Mouse (Mus musculus) hindbrain, embryonic 12.5 days (tissue): ENCODE measurements around the gene Cct3. TPM values are rescaled to one million over a fixed set of nuclear protein-coding genes. Genes with fewer than 3 reads are reported as not detected.
A peak's percentile ranks its signal among the peaks of the same experiment; 100 is the strongest.
"Not testable (repeated sequence)": the region's sequence is repeated elsewhere in the genome, so short reads cannot be mapped to it uniquely, and the experiment has no call there.

ENCODE experiments used
- ATAC-seq: fragments of 200-750 bp; cut with Nextera tagmentation; 2 replicates; pipeline ENCODE4 v1.8.0; 2017; ENCODE audit warnings: moderate TSS enrichment; ENCODE audit not compliant: low FRiP score
- H3K27ac ChIP-seq: fragments of 300-500 bp; sonication (generic); 2 replicates; pipeline ENCODE4 v1.5.1; 2016; ENCODE audit warnings: mild to moderate bottlenecking
- H3K27me3 ChIP-seq: fragments of 300-500 bp; sonication (generic); 2 replicates; pipeline ENCODE4 v1.6.1; 2016; ENCODE audit warnings: mild to moderate bottlenecking
- H3K36me3 ChIP-seq: fragments of 300-500 bp; sonication (generic); 2 replicates; pipeline ENCODE4 v1.6.1; 2016; ENCODE audit warnings: mild to moderate bottlenecking
- H3K4me1 ChIP-seq: fragments of 300-500 bp; sonication (generic); 2 replicates; pipeline ENCODE4 v1.6.1; 2016
- H3K4me2 ChIP-seq: fragments of 300-500 bp; sonication (generic); replicated peaks from 2 replicates; pipeline ENCODE4 v1.6.1; 2016; ENCODE audit warnings: mild to moderate bottlenecking
- H3K4me3 ChIP-seq: fragments of 300-500 bp; sonication (generic); 2 replicates; pipeline ENCODE4 v1.5.1; 2016; ENCODE audit warnings: mild to moderate bottlenecking
- H3K9ac ChIP-seq: fragments of 300-500 bp; sonication (generic); 2 replicates; pipeline ENCODE4 v1.6.1; 2016; ENCODE audit warnings: mild to moderate bottlenecking, moderate library complexity
- H3K9me3 ChIP-seq: fragments of 300-500 bp; sonication (generic); replicated peaks from 2 replicates; pipeline ENCODE4 v1.6.1; 2016; ENCODE audit warnings: mild to moderate bottlenecking
- WGBS: fragments of 180-500 bp; shearing (Covaris S2); methylation state at CpG from one replicate; pipeline ENCODE4 v1.1.7; 2016; 5-methylcytosine and 5-hydroxymethylcytosine counted together
- polyA plus RNA-seq: library from polyadenylated mRNA; unstranded; fragments of >200 nt; fragmentation: Nextera tagmentation; extraction: Ambion mirVana; gene quantifications from 2 replicates; pipeline ENCODE4 v1.2.1, GENCODE M21; 2016

Cct3 gene
- polyA plus RNA-seq, 1 experiment from 2014 or later: 555 TPM

DNA sequence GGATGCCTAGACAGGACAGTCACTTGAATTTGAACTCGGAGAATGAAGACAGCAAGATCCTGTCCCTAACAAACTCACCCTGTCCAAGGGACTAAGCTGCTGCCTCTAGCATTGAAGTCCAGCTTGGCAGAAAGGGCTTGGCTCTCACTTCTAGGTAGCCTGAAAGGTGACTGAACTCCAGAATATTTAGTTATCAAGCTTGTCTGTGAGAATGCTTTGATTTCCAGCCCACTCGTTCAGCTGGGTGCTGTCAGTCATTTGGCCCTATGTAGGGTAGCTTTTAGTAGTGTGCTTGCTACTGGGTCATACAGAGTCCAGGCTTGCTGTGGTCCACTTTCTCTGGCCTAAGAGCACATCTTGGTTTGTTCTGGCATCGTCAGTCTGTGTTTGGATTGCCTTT lies 42.1 kb downstream of the Cct3 start:
- Histone ChIP-seq H3K4me1 (peaks cover 29% of the 10 kb centered on the region), H3K4me3 (no peak overlapping the region), H3K9ac (no peak overlapping the region), H3K36me3 (peaks cover 19% of the 10 kb centered on the region), H3K9me3 (no peaks in the 10 kb centered on the region), H3K27ac (no peak overlapping the region), H3K27me3 (no peaks in the 10 kb centered on the region), H3K4me2 (no peak overlapping the region)
- no peak for ATAC-seq
- 80% methylated on average over 3 of the region's 3 CpGs for WGBS

DNA sequence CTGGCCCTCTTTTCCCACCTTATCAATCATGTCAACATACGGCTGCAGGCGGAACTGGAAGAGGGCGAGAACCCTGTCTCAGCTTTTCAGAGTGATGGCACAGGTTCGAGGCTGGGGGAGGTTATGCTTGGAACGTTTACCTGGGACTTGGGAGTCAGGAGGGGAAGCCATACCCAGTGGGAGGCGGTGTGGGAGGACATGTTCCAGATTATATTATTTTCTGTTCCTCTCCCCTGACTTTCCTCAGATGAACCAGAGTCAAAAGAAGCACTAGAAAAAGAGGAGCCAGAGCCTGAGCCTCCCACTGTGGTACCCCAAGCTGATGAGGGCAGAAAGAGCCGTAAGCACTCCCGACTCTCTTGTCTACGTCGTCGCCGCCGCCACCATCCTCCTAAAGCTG lies 53.8 kb downstream of the Cct3 start:
- peaks cover 98% of the 10 kb centered on the region for H3K36me3 ChIP-seq
- no peak overlapping the region for H3K27ac ChIP-seq
- H3K9ac ChIP-seq: no peak overlapping the region
- no peak overlapping the region for H3K4me2 ChIP-seq
- 91% methylated on average over 13 of the region's 13 CpGs for WGBS
- ATAC-seq: no peak
- H3K27me3 ChIP-seq: no peaks in the 10 kb centered on the region
- no peak overlapping the region for H3K4me3 ChIP-seq
- H3K9me3 ChIP-seq: no peaks in the 10 kb centered on the region
- H3K4me1 ChIP-seq: no peaks in the 10 kb centered on the region

DNA sequence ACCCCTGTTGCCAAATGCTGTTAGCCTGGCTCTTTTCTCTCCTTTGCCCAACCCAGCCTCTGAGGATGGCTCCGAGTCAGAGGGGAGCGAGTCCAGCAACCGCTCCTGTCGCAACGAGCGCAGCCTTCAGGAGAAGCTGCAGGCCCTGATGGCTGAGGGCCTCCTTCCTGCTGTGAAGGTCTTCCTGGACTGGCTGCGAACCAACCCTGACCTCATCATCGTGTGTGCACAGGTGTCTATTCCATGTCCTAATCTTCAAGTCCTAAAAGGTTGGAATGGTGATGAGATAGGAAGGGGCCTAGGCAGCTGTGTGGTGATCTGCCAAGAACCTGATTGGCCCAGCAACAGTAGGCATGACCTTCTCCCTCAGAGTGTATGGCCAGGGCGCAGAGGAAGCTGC lies 56.0 kb downstream of the Cct3 start:
- Histone ChIP-seq H3K4me2 (no peak overlapping the region), H3K27ac (no peak overlapping the region; the same call in 1 of the 2 replicates), H3K9me3 (no peaks in the 10 kb centered on the region), H3K4me3 (no peak overlapping the region), H3K4me1 (no peaks in the 10 kb centered on the region), H3K27me3 (no peaks in the 10 kb centered on the region), H3K36me3 (peaks cover 96% of the 10 kb centered on the region), H3K9ac (no peak overlapping the region)
- no peak for ATAC-seq
- 95% methylated on average over 9 of the region's 9 CpGs for WGBS

- peaks cover 7% of the 10 kb centered on the region for H3K4me1 ChIP-seq
- no peaks in the 10 kb centered on the region for H3K9me3 ChIP-seq
- no peak overlapping the region for H3K27ac ChIP-seq
- H3K4me3 ChIP-seq: no peak overlapping the region
- H3K36me3 ChIP-seq: peaks cover 97% of the 10 kb centered on the region
- H3K4me2 ChIP-seq: no peak overlapping the region
- no peaks in the 10 kb centered on the region for H3K27me3 ChIP-seq
- 96% methylated on average over 8 of the region's 8 CpGs for WGBS
- no peak overlapping the region for H3K9ac ChIP-seq
- no peak for ATAC-seq
These were observed 57.7 kb downstream of the Cct3 start for GRCm38 (mm10) chr3:88354396-88355165.

DNA sequence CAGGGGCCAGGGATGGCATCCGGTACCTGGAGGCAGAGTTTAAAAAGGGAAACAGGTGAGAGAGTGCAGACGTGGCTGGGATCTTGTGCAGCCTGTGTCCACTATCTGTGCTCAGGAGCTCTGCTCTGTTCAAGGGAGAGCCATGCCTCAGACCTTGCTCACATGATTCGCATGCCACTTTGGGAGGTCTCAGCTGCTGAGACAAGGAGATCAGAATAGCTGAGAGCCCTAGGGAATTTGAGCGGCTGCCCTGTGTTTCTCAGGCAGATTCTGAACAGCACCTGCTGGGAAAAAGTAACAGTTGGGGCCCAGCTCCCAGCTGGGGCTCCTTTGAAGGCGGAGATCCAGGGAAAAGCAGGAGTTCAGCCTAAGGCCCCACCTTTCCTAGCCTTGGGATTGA lies 62.7 kb downstream of the Cct3 start:
- WGBS: 50% methylated on average over 5 of the region's 5 CpGs
- peaks cover 83% of the 10 kb centered on the region for H3K36me3 ChIP-seq
- peaks cover 24% of the 10 kb centered on the region for H3K4me1 ChIP-seq
- H3K4me3 ChIP-seq: no peak overlapping the region
- peak overlapping the region; percentile 66; the same call in 1 of the 2 replicates for H3K27ac ChIP-seq
- H3K27me3 ChIP-seq: peaks cover 5% of the 10 kb centered on the region
- no peak overlapping the region for H3K4me2 ChIP-seq
- ATAC-seq: peak; percentile 32; the same call in 1 of the 2 replicates
- 0 out of 2 replicates have a peak overlapping the region, but pooled peaks have one; percentile 10 for H3K9ac ChIP-seq
- no peaks in the 10 kb centered on the region for H3K9me3 ChIP-seq

GRCm38 (mm10) chr3:88359989-88360388 lies 63.1 kb downstream of the Cct3 start:
- no peak for ATAC-seq
- Histone ChIP-seq H3K27ac (peak overlapping the region; percentile 66; the same call in 1 of the 2 replicates), H3K9ac (no peak overlapping the region), H3K4me2 (no peak overlapping the region), H3K36me3 (peaks cover 79% of the 10 kb centered on the region), H3K27me3 (peaks cover 9% of the 10 kb centered on the region), H3K4me1 (peaks cover 26% of the 10 kb centered on the region), H3K9me3 (no peaks in the 10 kb centered on the region), H3K4me3 (no peak overlapping the region)
- 73% methylated on average over 3 of the region's 3 CpGs for WGBS

GRCm38 (mm10) chr3:88361096-88361495 lies 64.2 kb downstream of the Cct3 start:
- Histone ChIP-seq H3K27ac (no peak overlapping the region), H3K36me3 (peaks cover 68% of the 10 kb centered on the region)
- ATAC-seq: no peak

DNA sequence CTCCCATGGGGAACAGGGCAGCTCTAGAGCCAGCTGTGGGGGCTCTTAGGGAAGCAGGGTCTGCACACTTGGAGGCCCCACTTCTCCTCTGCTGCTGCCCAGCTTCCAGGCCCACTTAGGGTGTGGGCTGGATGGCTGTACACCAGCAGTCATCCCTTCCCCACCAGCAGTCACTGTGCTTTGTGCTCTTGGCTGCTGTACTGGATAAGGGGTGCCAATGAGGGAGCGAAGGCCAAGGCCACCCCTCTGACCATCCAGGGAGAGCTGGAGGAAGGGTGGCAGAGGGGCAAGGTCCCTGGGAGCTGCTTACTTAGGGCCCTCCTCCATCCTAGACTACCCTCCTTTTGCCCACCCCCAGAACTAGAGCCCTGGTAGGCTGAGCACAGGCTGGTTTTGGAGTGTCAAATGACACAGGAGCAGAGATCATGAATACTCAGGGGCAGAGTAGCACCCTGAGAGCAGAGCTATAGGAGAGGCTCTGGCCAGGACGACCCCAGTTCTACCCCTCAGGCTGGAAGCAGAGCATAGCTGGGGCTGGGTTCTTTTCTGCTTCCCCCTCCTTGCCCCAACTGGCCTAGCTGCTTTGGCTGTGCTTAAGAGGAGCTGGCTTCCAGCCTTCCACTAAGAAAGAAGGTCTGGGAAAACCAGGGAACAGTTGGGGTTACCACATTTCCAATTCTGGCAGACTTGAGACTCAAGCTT lies 64.8 kb downstream of the Cct3 start:
- no peak overlapping the region for H3K9ac ChIP-seq
- H3K4me1 ChIP-seq: peaks cover 30% of the 10 kb centered on the region
- no peak for ATAC-seq
- no peaks in the 10 kb centered on the region for H3K9me3 ChIP-seq
- H3K36me3 ChIP-seq: peaks cover 62% of the 10 kb centered on the region
- peaks cover 22% of the 10 kb centered on the region for H3K27me3 ChIP-seq
- WGBS: 88% methylated on average over 2 of the region's 2 CpGs
- no peak overlapping the region for H3K4me3 ChIP-seq
- H3K4me2 ChIP-seq: no peak overlapping the region
- H3K27ac ChIP-seq: no peak overlapping the region

More at GRCm38 (mm10) chr3:88361096-88361495, 64.2 kb downstream of the Cct3 start:
- peaks cover 20% of the 10 kb centered on the region for H3K27me3 ChIP-seq
- H3K4me2 ChIP-seq: no peak overlapping the region
- H3K4me3 ChIP-seq: no peak overlapping the region
- H3K9ac ChIP-seq: no peak overlapping the region
- WGBS: 78% methylated on average over 6 of the region's 6 CpGs
- no peaks in the 10 kb centered on the region for H3K9me3 ChIP-seq
- peaks cover 30% of the 10 kb centered on the region for H3K4me1 ChIP-seq

GRCm38 (mm10) chr3:88363700-88364099 lies 66.8 kb downstream of the Cct3 start:
- no peak for ATAC-seq
- Histone ChIP-seq H3K27ac (no peak overlapping the region), H3K9ac (no peak overlapping the region), H3K4me2 (no peak overlapping the region), H3K9me3 (no peaks in the 10 kb centered on the region), H3K4me1 (peaks cover 30% of the 10 kb centered on the region), H3K36me3 (peaks cover 44% of the 10 kb centered on the region), H3K27me3 (peaks cover 22% of the 10 kb centered on the region), H3K4me3 (no peak overlapping the region)
- 46% methylated on average over 4 of the region's 4 CpGs for WGBS

DNA sequence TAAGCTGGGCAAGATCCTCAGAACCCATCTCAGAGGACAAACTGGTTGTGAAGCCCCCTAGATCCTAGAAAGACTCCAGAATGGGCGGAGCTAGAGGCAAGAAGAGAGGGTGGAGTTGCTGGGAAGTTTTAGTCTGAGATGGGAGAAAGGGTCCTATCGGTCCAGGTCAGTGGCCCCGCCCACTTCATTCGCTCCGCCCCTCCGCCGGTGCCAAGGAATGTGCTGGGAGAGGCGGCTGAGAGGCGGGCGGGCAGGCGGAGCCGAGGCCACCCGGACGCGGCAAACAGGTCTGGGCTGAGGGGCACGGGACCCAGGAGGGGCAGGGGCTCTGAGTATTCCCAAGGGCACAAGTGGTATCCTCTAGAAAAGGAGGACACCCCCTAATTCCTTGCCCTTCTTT lies 67.4 kb downstream of the Cct3 start, which contains the start of gene Paqr6:
Paqr6 (plus strand) TSS at position 248 of the 400 bp plus-strand sequence.
- WGBS: 2% methylated on average over 16 of the region's 16 CpGs
- no peak within 1 kb of the TSS; the same call in 1 of the 2 replicates for H3K27ac ChIP-seq
- no peak for ATAC-seq
- no peaks in the 10 kb centered on the region for H3K9me3 ChIP-seq
- H3K36me3 ChIP-seq: peaks cover 38% of the 10 kb centered on the region
- peak within 1 kb of the TSS; percentile 22 for H3K4me2 ChIP-seq
- H3K27me3 ChIP-seq: peaks cover 22% of the 10 kb centered on the region
- peaks cover 25% of the 10 kb centered on the region for H3K4me1 ChIP-seq
- no peak within 1 kb of the TSS for H3K9ac ChIP-seq
- H3K4me3 ChIP-seq: no peak within 1 kb of the TSS

DNA sequence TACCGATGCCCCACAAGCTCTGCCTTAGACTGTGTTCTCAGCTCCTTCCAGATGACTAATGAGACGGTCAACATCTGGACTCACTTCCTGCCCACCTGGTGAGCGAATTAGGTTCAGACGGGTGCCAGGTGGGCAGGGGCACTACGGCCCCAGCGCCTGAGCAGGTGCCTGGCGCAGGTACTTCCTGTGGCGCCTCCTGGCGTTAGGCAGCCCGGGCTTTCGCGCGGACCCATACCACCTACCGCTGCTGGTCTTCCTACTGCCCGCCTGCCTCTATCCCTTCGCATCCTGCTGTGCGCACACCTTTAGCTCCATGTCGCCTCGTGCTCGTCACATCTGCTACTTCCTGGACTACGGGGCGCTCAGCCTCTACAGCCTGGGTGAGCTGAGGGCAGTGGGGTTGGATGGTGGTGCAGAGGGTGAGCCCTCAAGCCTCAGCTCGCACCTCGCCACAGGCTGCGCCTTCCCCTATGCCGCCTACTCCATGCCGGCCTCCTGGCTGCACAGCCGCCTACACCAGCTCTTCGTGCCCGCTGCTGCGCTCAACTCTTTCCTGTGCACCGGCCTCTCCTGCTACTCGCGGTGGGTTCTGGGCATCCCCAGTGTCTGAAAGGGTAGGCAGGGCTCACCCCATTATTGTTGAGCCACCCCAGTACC lies 68.9 kb downstream of the Cct3 start:
- peak overlapping the region; percentile 14 for H3K4me2 ChIP-seq
- peaks cover 15% of the 10 kb centered on the region for H3K4me1 ChIP-seq
- 42% methylated on average over 34 of the region's 34 CpGs for WGBS
- H3K4me3 ChIP-seq: no peak overlapping the region
- ATAC-seq: no peak
- H3K27me3 ChIP-seq: peaks cover 22% of the 10 kb centered on the region
- peaks cover 23% of the 10 kb centered on the region for H3K36me3 ChIP-seq
- no peak overlapping the region for H3K27ac ChIP-seq
- H3K9ac ChIP-seq: no peak overlapping the region
- peaks cover 8% of the 10 kb centered on the region for H3K9me3 ChIP-seq

- Histone ChIP-seq H3K4me2 (peak overlapping the region; percentile 47), H3K36me3 (peaks cover 12% of the 10 kb centered on the region), H3K27me3 (peaks cover 22% of the 10 kb centered on the region), H3K4me1 (peaks cover 15% of the 10 kb centered on the region), H3K4me3 (peak overlapping the region; percentile 24), H3K27ac (peak overlapping the region; percentile 72)
- ATAC-seq: peak; percentile 90
- 1% methylated on average over 20 of the region's 22 CpGs for WGBS
- not testable (repeated sequence) for H3K9ac ChIP-seq, H3K9me3 ChIP-seq
These were observed 70.0 kb downstream of the Cct3 start for GRCm38 (mm10) chr3:88366830-88367428.
